Mouse (Mus musculus) cerebellum, postnatal 25 days (tissue): Measurements from ENCODE around the gene Rnf34.
A peak's percentile ranks its signal among the peaks of the same experiment; 100 is the strongest.

Experiments used
- DNase-seq, 2 experiments: peaks; one replicate each; pipeline ENCODE4 v3.0.0; 2021; ENCODE audit warnings: mixed read lengths in 2 of 2

Gene Rnf34

GRCm38 (mm10) chr5:122873573-122873972 is 23.7 kb downstream of the Rnf34 start:
- DNase-seq = peak; percentile 69 to 71

DNA sequence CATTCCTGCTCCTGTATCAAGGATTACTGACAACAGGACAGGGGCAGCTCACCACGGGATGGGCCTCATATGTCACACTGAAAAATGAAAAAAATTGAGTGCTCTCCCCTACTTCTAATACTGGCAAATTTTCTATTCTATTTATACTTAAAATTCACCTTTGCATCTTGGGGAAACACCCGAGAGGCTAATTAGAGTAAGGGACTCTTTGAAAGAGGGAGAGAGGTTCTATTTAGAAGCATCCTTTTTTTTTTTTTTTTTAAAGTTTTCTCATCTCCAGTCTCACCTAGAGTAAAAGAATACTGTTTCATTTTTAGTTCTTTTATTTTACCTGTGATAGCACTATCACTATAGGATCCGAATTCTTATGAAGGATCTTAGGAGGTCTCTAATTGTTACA is 24.5 kb downstream of the Rnf34 start:
- DNase-seq = no peak

DNA sequence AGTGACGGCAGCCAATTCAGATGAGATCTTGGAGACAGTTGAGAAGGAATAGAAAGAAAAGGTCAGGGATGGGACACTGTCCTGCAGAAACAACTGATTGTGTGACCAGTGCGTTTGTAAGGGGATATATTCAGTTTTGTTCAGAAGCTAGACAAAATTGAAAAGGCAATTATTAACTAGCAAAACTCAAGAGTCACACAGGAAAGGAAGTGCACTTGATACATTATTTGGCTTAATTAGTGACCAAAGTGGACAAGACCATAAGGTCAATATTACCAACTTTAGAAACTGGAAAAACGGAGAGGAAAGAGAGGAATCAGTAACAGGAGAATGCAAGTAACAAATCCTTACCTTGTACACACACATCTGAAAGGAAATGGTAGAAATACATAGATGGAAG is 26.8 kb downstream of the Rnf34 start:
- no peak for DNase-seq

GRCm38 (mm10) chr5:122880241-122880980 is 30.6 kb downstream of the Rnf34 start:
- DNase-seq = peak in 1 of 2 experiments; percentile 37

DNA sequence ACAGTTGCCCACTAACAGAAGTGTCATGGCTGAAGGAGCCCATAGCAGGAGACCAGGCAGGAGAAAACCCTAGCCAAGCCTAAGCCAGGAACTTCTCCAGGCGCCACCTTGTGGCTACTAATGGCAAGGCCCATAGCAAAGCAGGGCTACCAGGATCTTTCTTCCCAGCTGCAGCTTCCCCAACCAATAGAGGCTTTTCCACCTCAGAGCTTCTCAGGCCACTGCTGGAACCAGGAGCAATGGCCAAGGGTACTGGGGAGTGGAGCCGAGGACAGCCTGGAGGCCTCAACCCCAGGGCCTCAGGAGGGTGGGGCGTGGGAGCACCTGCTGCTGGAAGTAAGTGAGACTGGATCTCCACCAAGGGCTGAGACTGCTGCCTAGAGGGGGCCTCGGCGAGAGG is 31.5 kb downstream of the Rnf34 start:
- peak; percentile 82 to 86 for DNase-seq

DNA sequence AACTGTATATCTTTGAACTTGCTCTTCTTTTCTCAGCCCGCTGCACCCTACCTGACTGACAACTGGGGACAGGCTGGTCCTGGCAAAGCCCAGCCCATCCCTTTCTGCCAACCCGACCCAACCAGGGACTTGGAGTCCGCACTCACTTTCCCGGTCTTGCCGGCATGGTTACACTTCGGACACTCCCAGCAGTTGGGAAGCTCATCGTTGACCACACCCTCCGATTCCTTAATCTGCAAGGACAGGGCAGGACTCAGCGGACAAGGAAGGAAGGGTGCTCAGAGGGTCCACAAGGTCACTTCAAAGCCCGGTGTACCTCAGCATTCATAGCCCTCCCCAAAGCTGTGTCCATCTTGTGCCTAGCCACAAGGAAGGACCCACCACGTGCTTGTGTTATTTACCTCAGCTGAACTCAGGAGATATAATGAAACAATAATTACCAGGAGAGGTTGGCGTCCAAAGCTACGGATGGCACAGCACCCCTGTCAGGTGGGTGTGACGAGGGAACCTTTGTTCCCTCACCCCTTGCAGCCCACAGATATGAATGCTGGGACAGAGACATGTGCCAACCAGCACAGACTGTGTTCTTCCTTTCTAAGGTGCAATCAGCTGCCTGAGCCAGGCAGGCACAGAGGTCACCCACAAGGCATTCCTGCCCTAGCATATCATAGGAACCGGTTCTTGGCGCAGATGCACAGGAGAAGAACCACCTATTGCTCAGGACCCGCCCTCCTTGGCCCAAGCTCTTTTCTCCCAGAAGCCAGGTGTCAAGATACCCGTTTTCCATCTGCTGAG is 32.6 kb downstream of the Rnf34 start:
- peak; percentile 62 to 68 for DNase-seq

- DNase-seq = peak in 1 of 2 experiments; percentile 20
Observed at GRCm38 (mm10) chr5:122883237-122883636, 33.4 kb downstream of the Rnf34 start.

DNA sequence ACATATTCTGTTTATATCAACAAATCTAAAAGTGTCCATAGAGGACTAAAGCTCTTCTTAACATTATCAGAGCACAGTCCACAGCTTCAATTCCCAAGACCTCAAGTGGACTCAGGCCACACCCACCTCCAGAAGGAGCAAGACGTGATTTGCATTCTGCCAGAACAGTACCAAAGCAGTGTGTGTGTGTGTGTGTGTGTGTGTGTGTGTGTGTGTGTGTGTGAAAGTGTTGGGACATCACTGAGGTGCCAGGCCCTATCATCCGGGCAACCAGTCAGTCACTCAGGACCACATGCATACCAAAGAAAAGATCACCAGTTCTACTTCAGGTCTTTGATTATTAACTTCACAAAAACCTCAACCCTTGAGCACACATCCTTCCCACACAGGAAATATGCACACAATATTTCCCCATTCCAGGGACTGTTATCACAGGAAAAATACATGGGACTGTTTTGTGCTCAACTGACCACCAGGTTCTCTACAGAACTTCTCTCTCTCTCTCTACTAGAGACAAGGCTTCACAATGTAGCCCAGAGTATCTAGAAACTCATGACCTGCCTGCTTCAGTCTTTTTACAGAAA is 33.9 kb downstream of the Rnf34 start:
- no peak for DNase-seq

DNA sequence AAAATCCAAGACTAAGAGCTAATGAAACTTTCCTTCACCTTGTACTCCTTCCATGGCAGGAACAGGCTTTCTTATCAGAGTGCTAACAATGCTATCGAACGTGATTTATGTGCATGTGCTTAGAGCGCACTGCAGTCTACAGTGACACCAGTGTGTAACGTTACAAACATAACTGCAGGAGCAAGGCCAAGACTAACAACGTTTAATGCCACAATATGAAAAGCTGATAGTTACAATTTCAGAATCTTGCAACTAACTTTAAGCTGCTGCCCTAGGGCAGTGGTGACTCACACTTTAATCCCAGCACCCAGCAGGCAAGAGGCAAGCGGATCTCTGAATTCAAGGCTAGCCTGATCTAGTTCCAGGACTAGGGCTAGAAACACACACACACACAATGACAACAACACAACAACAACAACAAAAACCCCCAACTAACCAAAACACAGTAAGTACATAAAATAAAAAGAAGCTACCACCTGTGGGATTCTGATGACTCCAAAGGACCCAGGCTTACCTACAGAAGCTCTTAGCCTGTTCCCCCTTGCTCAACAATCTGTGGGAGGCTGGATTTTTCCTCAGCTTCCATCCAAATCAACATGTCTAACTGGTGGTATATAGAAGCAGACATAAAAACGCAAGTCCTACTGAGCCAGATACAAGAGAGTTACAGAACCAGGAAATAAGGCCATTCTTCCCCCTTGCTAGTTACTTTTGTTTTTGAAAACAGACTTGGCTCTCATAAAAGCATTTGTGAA is 34.9 kb downstream of the Rnf34 start:
- no peak for DNase-seq

- DNase-seq = no peak
Observed at GRCm38 (mm10) chr5:122887033-122887432, 37.2 kb downstream of the Rnf34 start.

DNA sequence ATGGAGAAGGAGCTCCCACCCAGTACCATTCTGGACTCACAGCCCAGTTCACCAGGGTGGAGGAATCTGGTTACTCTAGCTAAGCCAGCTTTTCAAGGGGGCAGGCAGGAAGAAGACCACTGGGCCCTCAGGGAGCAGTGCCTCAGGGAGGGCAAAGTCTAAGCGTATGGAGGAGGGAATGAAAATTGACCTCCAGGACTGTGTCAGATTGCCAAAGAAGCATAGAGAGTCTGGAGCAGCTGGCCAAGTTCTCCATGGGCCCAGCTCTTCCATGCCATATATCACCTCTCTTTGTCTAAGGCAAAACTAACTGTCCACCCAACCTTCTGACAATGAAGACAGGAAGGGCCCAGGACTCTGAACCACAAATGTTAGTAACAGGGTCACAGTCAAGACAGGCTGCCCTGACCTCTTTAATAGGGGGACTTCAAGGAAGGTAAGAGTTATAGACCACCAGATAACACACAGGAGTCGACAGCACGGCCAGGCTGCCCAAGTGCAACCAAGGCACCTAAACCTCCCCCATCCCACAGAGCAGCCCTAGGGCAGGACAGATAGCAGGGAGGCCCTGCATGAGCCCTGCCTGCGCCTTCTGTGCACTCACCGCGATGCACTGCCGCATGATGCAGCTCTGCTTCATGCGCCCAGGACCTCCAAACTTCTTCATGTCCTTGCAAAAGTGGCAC is 38.2 kb downstream of the Rnf34 start:
- DNase-seq = no peak

DNA sequence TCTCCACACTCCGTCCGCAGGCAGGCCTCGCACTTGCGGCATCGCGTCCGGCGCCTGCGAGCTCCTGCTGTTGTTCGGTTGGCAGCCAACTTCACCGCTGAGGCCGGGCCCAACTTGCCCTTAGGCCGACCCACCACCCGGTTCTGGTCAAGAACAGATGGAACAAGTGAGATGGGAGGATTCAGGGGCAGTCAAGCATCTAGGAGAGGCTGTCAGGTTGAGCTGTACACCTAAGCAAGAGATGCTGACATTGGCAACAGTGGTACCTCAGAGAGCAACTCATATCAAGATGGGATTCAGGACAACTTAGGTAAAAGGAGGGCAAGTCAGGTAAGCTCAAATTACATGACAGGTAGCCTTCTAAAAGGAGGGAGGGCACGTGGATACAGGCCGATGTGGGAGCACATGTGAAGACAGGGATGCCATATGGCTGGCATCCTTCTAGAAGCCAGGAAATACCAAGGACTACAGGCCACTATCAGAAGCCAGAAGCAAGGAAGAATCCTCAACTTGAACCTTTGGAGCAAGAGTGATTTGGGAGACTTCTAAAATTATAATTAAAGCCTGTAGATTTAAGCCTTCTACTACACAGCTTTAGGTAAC is 38.9 kb downstream of the Rnf34 start:
- DNase-seq = peak; percentile 63 to 68

DNA sequence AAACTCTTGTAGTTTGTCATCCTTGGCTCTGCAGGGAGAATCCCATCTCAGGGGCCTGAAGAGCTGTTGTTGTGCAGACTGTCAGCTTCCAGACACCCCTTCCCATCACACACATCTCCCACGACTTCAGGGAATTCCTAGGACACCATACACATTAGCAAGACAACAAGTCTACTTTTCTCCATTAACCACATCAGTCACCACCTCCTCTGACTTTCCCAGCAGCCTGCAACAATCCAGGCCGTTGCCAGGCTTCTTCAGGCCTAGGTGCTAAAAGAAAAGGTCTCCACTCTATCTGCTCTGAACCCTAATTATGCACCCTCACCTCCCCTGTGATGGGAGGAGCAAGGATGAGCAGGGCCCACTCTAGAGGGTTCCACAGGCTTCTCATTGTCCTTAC is 40.5 kb downstream of the Rnf34 start:
- no peak for DNase-seq

- DNase-seq = no peak
Observed at GRCm38 (mm10) chr5:122893270-122893669, 43.4 kb downstream of the Rnf34 start.

- peak; percentile 64 to 83 for DNase-seq
Observed at GRCm38 (mm10) chr5:122894007-122894637, 44.3 kb downstream of the Rnf34 start.

- no peak for DNase-seq
Observed at GRCm38 (mm10) chr5:122894821-122895220, 45.0 kb downstream of the Rnf34 start.

DNA sequence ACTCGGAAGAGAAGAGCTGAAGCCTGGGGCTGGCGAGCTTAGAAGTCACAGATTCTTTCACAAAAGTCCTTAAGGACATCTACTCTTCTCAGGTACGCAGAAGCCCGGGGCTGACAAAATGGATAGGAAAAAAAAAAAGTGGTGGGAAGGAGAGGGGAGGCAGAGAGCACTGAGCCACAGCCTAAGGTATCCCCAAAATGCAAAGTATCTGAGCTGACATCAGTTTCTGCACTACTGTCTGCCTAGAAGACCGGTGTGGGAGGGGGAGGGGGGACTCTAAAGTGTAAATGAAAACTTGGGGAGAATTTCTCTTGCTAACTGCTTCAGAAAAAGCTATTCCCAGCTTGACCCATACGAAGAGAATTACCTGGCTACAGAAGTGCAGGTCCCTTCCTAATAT is 48.3 kb downstream of the Rnf34 start:
- DNase-seq = no peak

DNA sequence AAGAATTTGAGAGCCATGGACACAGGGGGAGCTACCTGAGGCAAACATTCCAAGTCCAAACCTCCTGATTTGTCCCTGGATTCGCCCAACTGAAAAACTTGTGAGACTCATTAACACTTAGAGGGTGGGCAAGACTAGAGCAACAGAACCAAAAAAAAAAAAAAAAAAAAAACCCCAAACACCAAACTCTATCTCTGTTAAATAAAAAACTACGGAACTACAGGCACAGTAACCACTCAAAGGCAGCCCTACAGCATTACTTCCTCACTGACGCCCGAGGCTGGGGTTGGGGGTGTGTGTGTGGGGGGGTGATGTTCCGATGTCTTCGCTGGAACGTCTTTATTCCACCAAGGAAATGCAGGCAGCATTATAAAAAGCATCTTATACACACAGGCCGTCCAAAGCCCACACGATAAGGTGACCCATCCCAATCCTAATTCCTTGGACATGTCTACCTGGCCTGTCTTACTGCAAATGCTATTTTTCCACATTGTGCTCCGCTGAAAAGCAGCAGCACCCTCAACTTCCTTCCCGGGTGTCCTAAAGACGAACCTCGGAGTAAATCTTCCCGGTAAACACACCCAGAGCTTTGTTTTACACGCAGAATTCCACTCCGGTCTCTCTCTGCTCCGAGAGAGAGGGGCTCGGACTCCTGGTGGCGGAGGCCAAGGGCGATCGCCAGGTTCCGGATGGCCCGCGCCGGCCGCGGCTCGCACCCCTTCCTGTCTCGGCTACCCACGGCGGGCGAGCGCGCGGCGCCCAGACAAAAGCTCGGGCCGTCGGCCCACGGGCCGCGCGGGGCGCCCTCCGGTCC is 49.3 kb downstream of the Rnf34 start:
- DNase-seq = peak; percentile 47 to 48

GRCm38 (mm10) chr5:122899777-122900557 is 50.1 kb downstream of the Rnf34 start:
- DNase-seq = peak; percentile 89 to 95
